20 mouse cellular contexts compared by ENCODE assay signal in the genomic region with DNA sequence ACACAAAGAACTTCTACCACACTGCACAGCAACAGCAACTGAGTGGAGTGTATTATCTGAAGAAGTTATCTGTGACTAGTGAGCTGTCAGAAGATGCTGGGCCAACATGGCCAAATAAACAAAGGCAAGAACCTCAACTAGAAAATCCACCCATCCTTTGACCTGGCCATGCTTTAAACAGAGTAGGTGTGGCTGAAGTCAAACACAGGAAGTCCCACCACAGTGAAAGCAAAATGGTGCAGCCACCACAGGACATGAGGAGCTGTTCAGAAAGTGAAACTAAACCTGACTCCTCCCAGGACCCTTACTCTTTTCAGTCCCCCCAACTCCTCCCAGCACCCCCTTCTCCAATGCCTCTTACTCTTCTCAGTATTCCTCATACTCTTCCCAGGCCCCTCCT. TPM values are rescaled to one million over a fixed set of nuclear protein-coding genes. Genes with fewer than 3 reads are reported as not detected.
"Had no signal": no experiment of that assay in that cellular context is flagged by ENCODE, and none has a peak within 500 bp of the region (broad histone marks: within the 10 kb centered on the region; RNA-seq: fewer than 3 reads in every experiment).

No protein-coding gene starts in this region.

- H3K9me3 ChIP-seq: limb, embryonic 13.5 days; midbrain, embryonic 13.5 days; neural tube, embryonic 12.5 days; stomach, embryonic 15.5 days had no signal

- H3K27ac ChIP-seq: kidney, postnatal 0 days; layer of hippocampus, adult 2 months; limb, embryonic 13.5 days; liver, embryonic 14.5 days; midbrain, embryonic 13.5 days; neural tube, embryonic 12.5 days; stomach, embryonic 15.5 days had no signal

- H3K4me1 ChIP-seq: limb, embryonic 13.5 days; midbrain, embryonic 13.5 days; neural tube, embryonic 12.5 days; stomach, embryonic 15.5 days had no signal

- H3K4me2 ChIP-seq: limb, embryonic 13.5 days; midbrain, embryonic 13.5 days; neural tube, embryonic 12.5 days; stomach, embryonic 15.5 days had no signal

- DNase-seq: kidney, adult 11 months; kidney, adult 9 months; kidney, postnatal 4 days; left cerebral cortex, postnatal 4 days; lung, adult 18-20 months; thymus, postnatal 14 days had no signal

- ATAC-seq: midbrain, embryonic 13.5 days had no signal

- H3K27me3 ChIP-seq: limb, embryonic 13.5 days; midbrain, embryonic 13.5 days; neural tube, embryonic 12.5 days; stomach, embryonic 15.5 days had no signal

- H3K9ac ChIP-seq: limb, embryonic 13.5 days; liver, embryonic 14.5 days; midbrain, embryonic 13.5 days; neural tube, embryonic 12.5 days; stomach, embryonic 15.5 days had no signal

- H3K4me3 ChIP-seq: layer of hippocampus, adult 2 months; limb, embryonic 13.5 days; midbrain, embryonic 13.5 days; myocyte; neural tube, embryonic 12.5 days; stomach, embryonic 15.5 days had no signal

RNA-seq across cellular contexts. Expression of gene 1700061G19Rik, which starts 38.2 kb away (rescaled TPM):
- total RNA-seq: liver, adult 2 months; neutrophil, adult 5-6 weeks had no signal

RNA-seq across cellular contexts. Expression of gene Acsbg2, which starts 39.2 kb away (rescaled TPM):
- total RNA-seq: layer of hippocampus, adult 2 months; layer of hippocampus, postnatal 10 days; left cerebral cortex, postnatal 10 days; left cerebral cortex, postnatal 4 days; liver, adult 2 months; neutrophil, adult 5-6 weeks had no signal
- polyA plus RNA-seq: kidney, postnatal 0 days; limb, embryonic 13.5 days; liver, adult 2 months; liver, embryonic 14.5 days; lung, embryonic 16.5 days; midbrain, embryonic 13.5 days; myocyte; neural tube, embryonic 12.5 days; stomach, embryonic 15.5 days; urinary bladder, adult 2 months had no signal
